Mouse (Mus musculus) spleen, postnatal 14 days (tissue): ENCODE results near the gene Isl1.

Source experiments
- DNase-seq, 2 experiments: peaks; one replicate each; pipeline ENCODE4 v3.0.0; 2021 to 2022; ENCODE audit warnings: low spot score in 2 of 2

The Isl1 gene

GRCm38 (mm10) chr13:116294734-116295133, 14.8 kb downstream of the Isl1 start:
- no peak for DNase-seq

DNA sequence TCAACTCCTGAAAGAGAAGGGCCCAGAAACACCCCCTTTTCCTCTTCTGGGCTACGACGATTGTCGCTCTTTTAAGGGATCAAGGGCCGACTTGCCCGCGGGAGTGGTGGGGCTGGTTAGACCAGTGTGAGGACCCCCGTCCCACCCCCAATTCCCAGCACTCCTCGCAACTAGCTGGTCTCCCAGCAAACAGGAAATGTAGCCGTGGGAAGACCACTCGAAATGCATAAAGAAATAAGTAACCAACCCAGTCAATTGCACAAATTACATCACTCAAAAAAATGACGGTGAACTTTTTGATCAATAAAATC, 15.4 kb downstream of the Isl1 start:
- no peak for DNase-seq

DNA sequence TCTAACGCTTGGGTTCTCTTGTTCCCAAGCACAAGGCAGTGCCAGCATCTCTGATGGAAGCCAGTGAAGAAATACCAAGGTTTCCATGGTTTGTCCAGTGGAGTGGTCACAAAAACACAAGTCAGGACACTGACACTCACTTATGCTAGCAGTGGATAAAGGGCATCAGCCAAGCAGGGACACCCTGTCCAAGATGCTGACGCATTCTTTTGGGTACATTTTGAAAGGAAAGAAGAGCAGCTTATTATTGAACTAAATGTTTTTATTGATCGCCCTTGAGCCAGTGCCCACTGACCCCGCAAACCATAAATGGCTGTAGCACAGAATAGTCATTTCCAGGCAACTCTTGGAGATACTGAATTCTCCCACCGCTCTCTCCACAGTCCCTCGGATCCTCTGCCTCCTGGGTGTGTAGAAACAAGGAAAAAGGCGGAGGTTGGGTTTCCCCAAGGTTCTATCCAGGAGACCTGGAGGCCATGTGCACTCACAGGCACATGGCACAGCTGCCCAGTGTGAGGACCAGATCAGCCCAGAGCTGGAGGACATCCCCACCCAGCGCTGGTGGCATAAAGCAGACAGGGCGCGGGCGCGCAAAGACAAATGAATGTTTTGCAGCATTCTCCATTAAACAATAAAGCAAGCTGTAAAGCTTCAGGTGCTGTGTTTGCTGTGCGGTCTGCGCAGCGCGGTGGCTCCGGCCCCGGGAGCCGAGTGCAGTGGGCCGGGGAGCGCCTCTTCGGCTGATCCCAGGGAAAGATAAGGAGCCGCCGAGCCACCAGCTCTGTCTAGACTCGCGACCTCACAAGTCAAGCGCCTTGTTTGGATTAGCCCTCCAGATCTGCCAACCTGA, 16.0 kb downstream of the Isl1 start:
- DNase-seq = no peak

DNA sequence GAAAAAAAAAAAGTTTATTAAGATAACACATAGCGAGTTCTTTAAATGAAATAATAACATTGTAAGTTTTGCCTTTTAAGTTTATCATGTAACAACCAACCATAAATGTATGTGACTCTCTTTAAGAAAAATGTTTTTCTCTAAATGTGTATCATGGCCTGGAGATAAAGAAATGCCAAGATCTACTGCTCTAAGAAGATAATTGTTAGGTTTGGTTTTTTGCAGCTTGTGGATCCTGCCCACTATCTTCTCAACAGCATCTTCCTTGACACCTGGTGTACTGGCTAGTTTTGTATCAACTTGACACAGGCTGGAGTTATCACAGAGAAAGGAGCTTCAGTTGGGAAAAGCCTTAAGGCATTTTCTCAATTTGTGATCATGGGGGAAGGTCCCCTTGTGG, 19.8 kb downstream of the Isl1 start:
- no peak for DNase-seq

GRCm38 (mm10) chr13:116279207-116279772, 30.2 kb downstream of the Isl1 start:
- no peak for DNase-seq
